Mouse (Mus musculus): Measurements from ENCODE around the gene Crtc3. TPM values are rescaled to one million over a fixed set of nuclear protein-coding genes. Genes with fewer than 3 reads are reported as not detected.

Gene Crtc3
- 6.7 TPM for polyA plus RNA-seq (2015; fragmentation: Illumina TruSeq; extraction: RNeasy Lipid Tissue Mini Kit (QIAGEN cat#74804); ENCODE audit: low read depth, low replicate concordance)

GRCm38 (mm10) chr7:80688556-80689220 lies at the start of gene Crtc3:
TSS of gene Crtc3 (minus strand) at chr7:80688877.

Other genes starting within 250 kb of the Crtc3 start
- 4.0 TPM for gene Blm, start 153.8 kb downstream of the Crtc3 start, polyA plus RNA-seq (2015; fragmentation: Illumina TruSeq; extraction: RNeasy Lipid Tissue Mini Kit (QIAGEN cat#74804); ENCODE audit: low read depth, low replicate concordance)
- gene Iqgap1, start 137.1 kb upstream of the Crtc3 start, polyA plus RNA-seq (2015; fragmentation: Illumina TruSeq; extraction: RNeasy Lipid Tissue Mini Kit (QIAGEN cat#74804); ENCODE audit: low read depth, low replicate concordance) = 11.7 TPM
- gene Zscan2, start 172.0 kb upstream of the Crtc3 start, polyA plus RNA-seq (2015; fragmentation: Illumina TruSeq; extraction: RNeasy Lipid Tissue Mini Kit (QIAGEN cat#74804); ENCODE audit: low read depth, low replicate concordance) = 10.0 TPM
- 33.5 TPM for gene Wdr73, start 212.4 kb upstream of the Crtc3 start, polyA plus RNA-seq (2015; fragmentation: Illumina TruSeq; extraction: RNeasy Lipid Tissue Mini Kit (QIAGEN cat#74804); ENCODE audit: low read depth, low replicate concordance)
- 10.4 TPM for gene Nmb, start 216.2 kb upstream of the Crtc3 start, polyA plus RNA-seq (2015; fragmentation: Illumina TruSeq; extraction: RNeasy Lipid Tissue Mini Kit (QIAGEN cat#74804); ENCODE audit: low read depth, low replicate concordance)